Mouse (Mus musculus): ENCODE data around the gene Kdm1b.

Kdm1b gene

GRCm38 (mm10) chr13:47043030-47043680 lies at the start of gene Kdm1b:
Gene Kdm1b, plus strand, starts transcription at chr13:47043499.
- in situ Hi-C loops (cut with MboI; ENCODE audit: low pct_unique_long_range_greater_than_20kb in 1 of 2, low sequenced_read_pairs in 2 of 2, unreplicated experiment in 1 of 2): loop anchor here in 1 of 2 experiments (25.0 kb wide), 1 partner anchor 756 kb away; no protein-coding TSS in a partner anchor

- in situ Hi-C loops (cut with MboI; ENCODE audit: low pct_unique_long_range_greater_than_20kb in 1 of 2, low sequenced_read_pairs in 2 of 2, unreplicated experiment in 1 of 2): no loop called here
Observed at GRCm38 (mm10) chr13:46997355-46997754, 45.9 kb upstream of the Kdm1b start.

- in situ Hi-C loops (cut with MboI; ENCODE audit: low pct_unique_long_range_greater_than_20kb in 1 of 2, low sequenced_read_pairs in 2 of 2, unreplicated experiment in 1 of 2): no loop called here
Observed at GRCm38 (mm10) chr13:46999498-46999897, 43.8 kb upstream of the Kdm1b start.

- in situ Hi-C loops (cut with MboI; ENCODE audit: low pct_unique_long_range_greater_than_20kb in 1 of 2, low sequenced_read_pairs in 2 of 2, unreplicated experiment in 1 of 2): loop anchor here in 1 of 2 experiments (25.0 kb wide), 1 partner anchor 189 kb away; no protein-coding TSS in a partner anchor
Observed at GRCm38 (mm10) chr13:47001590-47001989, 41.7 kb upstream of the Kdm1b start.

GRCm38 (mm10) chr13:47013740-47014139 lies 29.6 kb upstream of the Kdm1b start:
- in situ Hi-C loops (cut with MboI; ENCODE audit: low pct_unique_long_range_greater_than_20kb in 1 of 2, low sequenced_read_pairs in 2 of 2, unreplicated experiment in 1 of 2): loop anchor here (10.0 to 25.0 kb wide), 2 partner anchors 199 to 201 kb away; no protein-coding TSS in a partner anchor

- in situ Hi-C loops (cut with MboI; ENCODE audit: low pct_unique_long_range_greater_than_20kb in 1 of 2, low sequenced_read_pairs in 2 of 2, unreplicated experiment in 1 of 2): loop anchor here (10.0 to 25.0 kb wide), 2 partner anchors 200 to 202 kb away; no protein-coding TSS in a partner anchor
Observed at GRCm38 (mm10) chr13:47014334-47015194, 28.7 kb upstream of the Kdm1b start, which contains the start of gene Nhlrc1. Gene Nhlrc1, minus strand, starts transcription at chr13:47014850.

GRCm38 (mm10) chr13:47015195-47015501 lies 28.2 kb upstream of the Kdm1b start:
- in situ Hi-C loops (cut with MboI; ENCODE audit: low pct_unique_long_range_greater_than_20kb in 1 of 2, low sequenced_read_pairs in 2 of 2, unreplicated experiment in 1 of 2): loop anchor here (10.0 to 25.0 kb wide), 2 partner anchors 200 to 203 kb away; no protein-coding TSS in a partner anchor

- in situ Hi-C loops (cut with MboI; ENCODE audit: low pct_unique_long_range_greater_than_20kb in 1 of 2, low sequenced_read_pairs in 2 of 2, unreplicated experiment in 1 of 2): loop anchor here (10.0 to 25.0 kb wide), 2 partner anchors 202 to 205 kb away; no protein-coding TSS in a partner anchor
Observed at GRCm38 (mm10) chr13:47017259-47017658, 26.0 kb upstream of the Kdm1b start.

- in situ Hi-C loops (cut with MboI; ENCODE audit: low pct_unique_long_range_greater_than_20kb in 1 of 2, low sequenced_read_pairs in 2 of 2, unreplicated experiment in 1 of 2): loop anchor here (10.0 to 25.0 kb wide), 2 partner anchors 205 to 207 kb away; no protein-coding TSS in a partner anchor
Observed at GRCm38 (mm10) chr13:47019774-47020173, 23.5 kb upstream of the Kdm1b start.

- in situ Hi-C loops (cut with MboI; ENCODE audit: low pct_unique_long_range_greater_than_20kb in 1 of 2, low sequenced_read_pairs in 2 of 2, unreplicated experiment in 1 of 2): loop anchor here in 1 of 2 experiments (25.0 kb wide), 1 partner anchor 208 kb away; no protein-coding TSS in a partner anchor
Observed at GRCm38 (mm10) chr13:47020798-47021197, 22.5 kb upstream of the Kdm1b start.

GRCm38 (mm10) chr13:47030376-47031107 lies 12.8 kb upstream of the Kdm1b start:
- in situ Hi-C loops (cut with MboI; ENCODE audit: low pct_unique_long_range_greater_than_20kb in 1 of 2, low sequenced_read_pairs in 2 of 2, unreplicated experiment in 1 of 2): loop anchor here in 1 of 2 experiments (25.0 kb wide), 1 partner anchor 743 kb away; no protein-coding TSS in a partner anchor

- in situ Hi-C loops (cut with MboI; ENCODE audit: low pct_unique_long_range_greater_than_20kb in 1 of 2, low sequenced_read_pairs in 2 of 2, unreplicated experiment in 1 of 2): loop anchor here in 1 of 2 experiments (25.0 kb wide), 1 partner anchor 746 kb away; no protein-coding TSS in a partner anchor
Observed at GRCm38 (mm10) chr13:47033602-47034001, 9.7 kb upstream of the Kdm1b start.

- in situ Hi-C loops (cut with MboI; ENCODE audit: low pct_unique_long_range_greater_than_20kb in 1 of 2, low sequenced_read_pairs in 2 of 2, unreplicated experiment in 1 of 2): loop anchor here in 1 of 2 experiments (25.0 kb wide), 1 partner anchor 751 kb away; no protein-coding TSS in a partner anchor
Observed at GRCm38 (mm10) chr13:47037946-47038345, 5.4 kb upstream of the Kdm1b start.

- in situ Hi-C loops (cut with MboI; ENCODE audit: low pct_unique_long_range_greater_than_20kb in 1 of 2, low sequenced_read_pairs in 2 of 2, unreplicated experiment in 1 of 2): loop anchor here in 1 of 2 experiments (25.0 kb wide), 1 partner anchor 753 kb away; no protein-coding TSS in a partner anchor
Observed at GRCm38 (mm10) chr13:47040061-47040460, 3.2 kb upstream of the Kdm1b start.

- in situ Hi-C loops (cut with MboI; ENCODE audit: low pct_unique_long_range_greater_than_20kb in 1 of 2, low sequenced_read_pairs in 2 of 2, unreplicated experiment in 1 of 2): loop anchor here in 1 of 2 experiments (25.0 kb wide), 1 partner anchor 755 kb away; no protein-coding TSS in a partner anchor
Observed at GRCm38 (mm10) chr13:47042024-47042633, 1.2 kb upstream of the Kdm1b start.

GRCm38 (mm10) chr13:47043833-47044616 lies 726 bp downstream of the Kdm1b start:
- in situ Hi-C loops (cut with MboI; ENCODE audit: low pct_unique_long_range_greater_than_20kb in 1 of 2, low sequenced_read_pairs in 2 of 2, unreplicated experiment in 1 of 2): loop anchor here in 1 of 2 experiments (25.0 kb wide), 1 partner anchor 757 kb away; no protein-coding TSS in a partner anchor

- in situ Hi-C loops (cut with MboI; ENCODE audit: low pct_unique_long_range_greater_than_20kb in 1 of 2, low sequenced_read_pairs in 2 of 2, unreplicated experiment in 1 of 2): loop anchor here in 1 of 2 experiments (25.0 kb wide), 1 partner anchor 757 kb away; no protein-coding TSS in a partner anchor
Observed at GRCm38 (mm10) chr13:47044617-47044947, 1.3 kb downstream of the Kdm1b start, which contains the start of gene Tpmt. Gene Tpmt, minus strand, starts transcription at chr13:47044737.

Measured in mouse embryonic stem cell (cell line).